Mouse (Mus musculus): ENCODE data around the gene Ttc39a.

DNA sequence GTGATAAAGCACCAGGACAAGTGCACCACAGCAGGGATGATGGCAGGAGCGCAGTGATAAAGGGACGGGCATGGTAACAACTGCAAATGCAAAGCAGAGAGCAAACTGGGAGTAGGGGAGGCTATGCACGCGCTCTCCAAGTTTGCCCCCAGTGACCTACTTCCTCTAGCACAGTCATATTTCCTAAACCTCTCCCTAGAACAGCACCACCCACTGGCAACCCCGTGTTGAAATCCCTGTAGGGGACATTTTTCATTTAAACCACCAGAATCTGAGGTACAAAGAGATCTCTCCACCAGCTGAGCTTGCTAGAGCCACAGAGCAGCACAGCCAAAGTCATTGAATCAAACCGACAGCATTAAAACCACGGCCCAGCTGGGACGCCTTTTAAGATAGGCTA, 32.7 kb downstream of the Ttc39a start:
- no peak for TF ChIP-seq POLR2A (IDR thresholded peaks at IDR 0.05; ENCODE audit: low read depth, low read length)
- no peak for TF ChIP-seq CTCF (IDR thresholded peaks at IDR 0.05; ENCODE audit: extremely low read depth, insufficient read depth, insufficient read length, insufficient replicate concordance)
